Mouse (Mus musculus) ES-E14 (cell line): ENCODE results near the gene Narf.

Source experiments
- CHD2 ChIP-seq: IDR thresholded peaks from 2 replicates; pipeline ENCODE4 v1.6.1; 2014; ENCODE audit warnings: mild to moderate bottlenecking, low read depth, low read length, inconsistent platforms
- HCFC1 ChIP-seq: IDR thresholded peaks from 2 replicates; pipeline ENCODE4 v1.6.1; 2012; ENCODE audit warnings: low read length, inconsistent platforms, borderline replicate concordance; ENCODE audit not compliant: insufficient read depth
- MAFK ChIP-seq: IDR thresholded peaks from 2 replicates; pipeline ENCODE4 v1.6.1; 2014; ENCODE audit warnings: mild to moderate bottlenecking, low read depth, low read length, inconsistent platforms; ENCODE audit not compliant: insufficient read depth
- ZNF384 ChIP-seq: IDR thresholded peaks from 2 replicates; pipeline ENCODE4 v1.6.1; 2012; ENCODE audit warnings: low read depth, low read length, inconsistent platforms

- TF ChIP-seq ZNF384 (no peak), HCFC1 (no peak), MAFK (no peak), CHD2 (no peak)
Observed at GRCm38 (mm10) chr11:121229018-121229439, 8.0 kb upstream of the Narf start, which contains the start of gene Cybc1.
